Mouse (Mus musculus) olfactory bulb, adult 2 months (tissue): Measurements from ENCODE around the gene Nell1.

Experiments
- CTCF ChIP-seq: fragments of 200-500 bp; IDR thresholded peaks from 2 replicates; pipeline ENCODE4 v1.5.1; 2012; ENCODE audit warnings: low read depth, mild to moderate bottlenecking, low read length, moderate library complexity; ENCODE audit not compliant: insufficient read depth
- POLR2A ChIP-seq: fragments of 200-500 bp; IDR thresholded peaks from 2 replicates; pipeline ENCODE4 v1.6.1; 2012; ENCODE audit warnings: mild to moderate bottlenecking, low read depth, low read length, moderate library complexity; ENCODE audit not compliant: insufficient read depth

DNA sequence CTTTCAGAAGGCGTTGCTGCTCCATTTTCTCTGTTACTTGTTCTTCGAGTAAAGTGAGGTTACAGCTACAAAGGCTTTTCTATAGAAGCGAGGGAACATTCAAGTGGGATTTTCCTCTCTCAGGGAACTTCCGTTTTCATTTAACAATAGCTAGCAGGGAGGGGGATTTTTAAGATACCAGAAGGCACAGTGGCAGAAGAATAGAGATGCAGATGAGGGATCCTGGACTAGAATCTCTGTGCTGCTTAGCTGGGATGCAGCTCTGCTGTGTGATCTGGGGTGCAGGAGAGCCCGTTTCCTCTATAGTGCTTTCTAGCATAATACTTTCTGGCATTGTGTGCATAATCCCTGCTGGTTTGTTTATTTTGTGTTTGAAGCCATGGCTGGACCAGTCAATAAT, 568.7 kb downstream of the Nell1 start:
- TF ChIP-seq CTCF (no peak), POLR2A (no peak)
